ENCODE assay signal across 11 mouse cellular contexts in genomic region chr1:187604063-187604484, GRCm38 (mm10). TPM values are rescaled to one million over a fixed set of nuclear protein-coding genes. Genes with fewer than 3 reads are reported as not detected.
DNase-seq lines count a peak whose midpoint lies in the region; ATAC-seq lines count a peak whose summit lies in the region.
"Had no signal": no experiment of that assay in that cellular context is flagged by ENCODE, and none has a peak within 500 bp of the region (broad histone marks: within the 10 kb centered on the region; RNA-seq: fewer than 3 reads in every experiment).

No protein-coding gene starts in this region.

- no peak overlapping the region for H3K9ac ChIP-seq in hindbrain, embryonic 11.5 days (ENCODE audit: low read depth, low read length)
- no peak overlapping the region for H3K9ac ChIP-seq in hindbrain, embryonic 16.5 days (ENCODE audit: low read depth, low read length)
- no peak overlapping the region for H3K9ac ChIP-seq in hindbrain, embryonic 13.5 days
- H3K9ac ChIP-seq in midbrain, embryonic 13.5 days (replicated peaks): no peak overlapping the region

- WGBS in hindbrain, embryonic 11.5 days: under 1% methylated on average over 11 of the region's 11 CpGs
- WGBS in hindbrain, embryonic 16.5 days: 11% methylated on average over 11 of the region's 11 CpGs
- 4% methylated on average over 11 of the region's 11 CpGs for WGBS in hindbrain, embryonic 13.5 days
- 4% methylated on average over 11 of the region's 11 CpGs for WGBS in midbrain, embryonic 13.5 days

- H3K27me3 ChIP-seq in hindbrain, embryonic 11.5 days (ENCODE audit: control insufficient read depth, insufficient read depth, low read length): peaks cover 48% of the 10 kb centered on the region
- H3K27me3 ChIP-seq in hindbrain, embryonic 16.5 days (replicated peaks; ENCODE audit: control insufficient read depth, insufficient read depth, low read length): peaks cover 6% of the 10 kb centered on the region
- peaks cover 64% of the 10 kb centered on the region for H3K27me3 ChIP-seq in hindbrain, embryonic 13.5 days
- peaks cover 70% of the 10 kb centered on the region for H3K27me3 ChIP-seq in midbrain, embryonic 13.5 days

- H3K27ac ChIP-seq in hindbrain, embryonic 11.5 days (ENCODE audit: low read depth, low read length): no peak overlapping the region
- no peak overlapping the region for H3K27ac ChIP-seq in hindbrain, embryonic 16.5 days (ENCODE audit: low read depth, low read length)
- no peak overlapping the region for H3K27ac ChIP-seq in hindbrain, embryonic 13.5 days
- H3K27ac ChIP-seq in midbrain, embryonic 13.5 days: no peak overlapping the region
- H3K27ac ChIP-seq: macrophage had no signal

- ATAC-seq in hindbrain, embryonic 11.5 days (ENCODE audit: low FRiP score): no peak
- no peak for ATAC-seq in hindbrain, embryonic 16.5 days
- ATAC-seq in hindbrain, embryonic 13.5 days (ENCODE audit: low FRiP score): no peak
- ATAC-seq in midbrain, embryonic 13.5 days: peak; percentile 25; the same call in 1 of the 2 replicates
- no peak for ATAC-seq in granulocyte monocyte progenitor cell, adult 5-6 weeks (replicated peaks; ENCODE audit: poor library complexity, severe bottlenecking)

- peak; percentile 48 for DNase-seq in hindbrain, embryonic 11.5 days (ENCODE audit: low spot score)
- peak; percentile 91 for DNase-seq in ZHBTc4 (ENCODE audit: low read depth, low spot score)
- no peak for DNase-seq in cerebellum, adult 9-10 months
- no peak for DNase-seq in cerebellum, postnatal 36 days
- DNase-seq: gastrocnemius, postnatal 14 days had no signal

- no peak overlapping the region; the same call in 1 of the 2 replicates for H3K4me3 ChIP-seq in hindbrain, embryonic 11.5 days (ENCODE audit: low read depth, low read length)
- H3K4me3 ChIP-seq in hindbrain, embryonic 16.5 days (ENCODE audit: low read length): no peak overlapping the region
- H3K4me3 ChIP-seq in hindbrain, embryonic 13.5 days: no peak overlapping the region
- H3K4me3 ChIP-seq in midbrain, embryonic 13.5 days (replicated peaks): no peak overlapping the region

- no peak overlapping the region for H3K4me2 ChIP-seq in hindbrain, embryonic 11.5 days (replicated peaks; ENCODE audit: low read depth, low read length)
- H3K4me2 ChIP-seq in hindbrain, embryonic 16.5 days (ENCODE audit: low read length): no peak overlapping the region
- H3K4me2 ChIP-seq in hindbrain, embryonic 13.5 days: 0 out of 2 replicates have a peak overlapping the region, but pooled peaks have one; percentile 54
- peak overlapping the region; percentile 5; the same call in 1 of the 2 replicates for H3K4me2 ChIP-seq in midbrain, embryonic 13.5 days (replicated peaks)

- H3K4me1 ChIP-seq in hindbrain, embryonic 11.5 days (replicated peaks; ENCODE audit: control insufficient read depth, insufficient read depth, low read length): peaks cover 9% of the 10 kb centered on the region
- peaks cover 39% of the 10 kb centered on the region for H3K4me1 ChIP-seq in hindbrain, embryonic 16.5 days (ENCODE audit: control insufficient read depth, insufficient read depth, low read depth, low read length)
- peaks cover 56% of the 10 kb centered on the region for H3K4me1 ChIP-seq in hindbrain, embryonic 13.5 days (replicated peaks)
- peaks cover 61% of the 10 kb centered on the region for H3K4me1 ChIP-seq in midbrain, embryonic 13.5 days (replicated peaks)

- H3K36me3 ChIP-seq in hindbrain, embryonic 11.5 days (ENCODE audit: control insufficient read depth, insufficient read depth, low read length): no peaks in the 10 kb centered on the region
- H3K36me3 ChIP-seq in hindbrain, embryonic 16.5 days (ENCODE audit: control insufficient read depth, insufficient read depth, low read length): no peaks in the 10 kb centered on the region
- no peaks in the 10 kb centered on the region for H3K36me3 ChIP-seq in hindbrain, embryonic 13.5 days
- no peaks in the 10 kb centered on the region for H3K36me3 ChIP-seq in midbrain, embryonic 13.5 days

- 0 out of 2 replicates have a peak, but pooled peaks cover 3% of the 10 kb centered on the region for H3K9me3 ChIP-seq in hindbrain, embryonic 11.5 days (ENCODE audit: control insufficient read depth, low read length)
- H3K9me3 ChIP-seq in hindbrain, embryonic 16.5 days (ENCODE audit: control insufficient read depth, low read length): no peaks in the 10 kb centered on the region; the same call in 1 of the 2 replicates
- H3K9me3 ChIP-seq in hindbrain, embryonic 13.5 days: 0 out of 2 replicates have a peak, but pooled peaks cover 3% of the 10 kb centered on the region
- H3K9me3 ChIP-seq in midbrain, embryonic 13.5 days: no peaks in the 10 kb centered on the region

RNA-seq across cellular contexts. Expression of gene Esrrg, which starts 4.5 kb away (rescaled TPM):
- 10.2 and 14.6 TPM in 2 replicates for polyA plus RNA-seq in hindbrain, embryonic 11.5 days (2014; fragmentation: Nextera tagmentation; extraction: Ambion mirVana)
- 38.6 and 39.7 TPM in 2 replicates for polyA plus RNA-seq in hindbrain, embryonic 16.5 days (2015; fragmentation: Nextera tagmentation; extraction: Ambion mirVana)
- polyA plus RNA-seq in hindbrain, embryonic 13.5 days (2015; fragmentation: Nextera tagmentation; extraction: Ambion mirVana): 28.4 and 28.9 TPM in 2 replicates
- 16.5 and 16.9 TPM in 2 replicates for polyA plus RNA-seq in midbrain, embryonic 13.5 days (2015; fragmentation: Nextera tagmentation; extraction: Ambion mirVana)
- total RNA-seq in granulocyte monocyte progenitor cell, adult 5-6 weeks (2014; fragmentation: Nextera tagmentation): not detected in 2 replicates
- not detected in 2 replicates for total RNA-seq in granulocyte monocyte progenitor cell, adult 5-6 weeks (2017)
- total RNA-seq: MEL had no signal
- polyA plus RNA-seq: macrophage had no signal

Comparison
In these comparisons a context has a peak if more than half of its experiments do, and no peak if none do; other contexts are left out.
1. H3K4me2 ChIP-seq: peak in hindbrain, embryonic 13.5 days (single experiment) and midbrain, embryonic 13.5 days (single experiment); none in hindbrain, embryonic 11.5 days (single experiment) and hindbrain, embryonic 16.5 days (single experiment).
2. DNase-seq: peak in hindbrain, embryonic 11.5 days (single experiment) and ZHBTc4 (single experiment); none in cerebellum, adult 9-10 months (single experiment) and cerebellum, postnatal 36 days (0 of 2).